Comparison of ENCODE assay signal across 7 mouse cellular contexts in genomic region chr13:94883163-94883965, GRCm38 (mm10). TPM values are rescaled to one million over a fixed set of nuclear protein-coding genes. Genes with fewer than 3 reads are reported as not detected.
DNase-seq lines count a peak whose midpoint lies in the region; ATAC-seq lines count a peak whose summit lies in the region.

No protein-coding gene starts in this region.

- 0 out of 2 replicates have a peak overlapping the region, but pooled peaks have one; percentile 5 for H3K9ac ChIP-seq in heart, embryonic 12.5 days
- peak overlapping the region; percentile 53 for H3K9ac ChIP-seq in limb, embryonic 12.5 days (replicated peaks)
- peak overlapping the region; percentile 59 for H3K9ac ChIP-seq in neural tube, embryonic 13.5 days

- no peaks in the 10 kb centered on the region for H3K9me3 ChIP-seq in heart, embryonic 12.5 days (replicated peaks)
- H3K9me3 ChIP-seq in limb, embryonic 12.5 days = no peaks in the 10 kb centered on the region
- H3K9me3 ChIP-seq in neural tube, embryonic 13.5 days = no peaks in the 10 kb centered on the region

- no peaks in the 10 kb centered on the region for H3K36me3 ChIP-seq in heart, embryonic 12.5 days
- no peaks in the 10 kb centered on the region for H3K36me3 ChIP-seq in limb, embryonic 12.5 days
- no peaks in the 10 kb centered on the region for H3K36me3 ChIP-seq in neural tube, embryonic 13.5 days

- peak; percentile 35 for DNase-seq in thymus, postnatal 4 days
- DNase-seq in thymus, postnatal 10 days (ENCODE audit: low spot score in 2 of 2) = no peak
- DNase-seq in cerebellum, postnatal 14 days = peak; percentile 69 to 71
- DNase-seq in right cerebral cortex, postnatal 36 days (ENCODE audit: low spot score in 2 of 2) = no peak

- H3K27ac ChIP-seq in heart, embryonic 12.5 days (ENCODE audit: poor library complexity, severe bottlenecking) = no peak overlapping the region
- H3K27ac ChIP-seq in limb, embryonic 12.5 days = no peak overlapping the region
- H3K27ac ChIP-seq in neural tube, embryonic 13.5 days (replicated peaks) = peak overlapping the region; percentile 25

- peak overlapping the region; percentile 56 for H3K4me3 ChIP-seq in heart, embryonic 12.5 days
- H3K4me3 ChIP-seq in limb, embryonic 12.5 days (replicated peaks) = peak overlapping the region; percentile 49
- peak overlapping the region; percentile 36 for H3K4me3 ChIP-seq in neural tube, embryonic 13.5 days

- peaks cover 72% of the 10 kb centered on the region for H3K27me3 ChIP-seq in heart, embryonic 12.5 days (replicated peaks)
- H3K27me3 ChIP-seq in limb, embryonic 12.5 days = peaks cover 75% of the 10 kb centered on the region
- H3K27me3 ChIP-seq in neural tube, embryonic 13.5 days = peaks cover 90% of the 10 kb centered on the region

- H3K4me1 ChIP-seq in heart, embryonic 12.5 days (replicated peaks) = peaks cover 22% of the 10 kb centered on the region
- peaks cover 26% of the 10 kb centered on the region for H3K4me1 ChIP-seq in limb, embryonic 12.5 days (replicated peaks)
- peaks cover 23% of the 10 kb centered on the region for H3K4me1 ChIP-seq in neural tube, embryonic 13.5 days (replicated peaks)

- WGBS in heart, embryonic 12.5 days = 1% methylated on average over 84 of the region's 95 CpGs
- 1% methylated on average over 79 of the region's 95 CpGs for WGBS in limb, embryonic 12.5 days
- WGBS in neural tube, embryonic 13.5 days = under 1% methylated on average over 73 of the region's 95 CpGs

- peak overlapping the region; percentile 94 for H3K4me2 ChIP-seq in heart, embryonic 12.5 days
- peak overlapping the region; percentile 87 for H3K4me2 ChIP-seq in limb, embryonic 12.5 days
- H3K4me2 ChIP-seq in neural tube, embryonic 13.5 days = peak overlapping the region; percentile 61

- ATAC-seq in heart, embryonic 12.5 days (ENCODE audit: insufficient number of reproducible peaks, low FRiP score) = peak; percentile 61; the same call in 1 of the 2 replicates
- peak; percentile 40; the same call in 1 of the 2 replicates for ATAC-seq in limb, embryonic 12.5 days (ENCODE audit: insufficient number of reproducible peaks, insufficient read depth, low FRiP score, low TSS enrichment, low read depth)
- peak; percentile 65 for ATAC-seq in neural tube, embryonic 13.5 days (ENCODE audit: low read depth)

RNA-seq across cellular contexts. Expression of gene Otp, which starts 8.0 kb away (rescaled TPM):
- not detected in 2 replicates for polyA plus RNA-seq in heart, embryonic 12.5 days (2016; fragmentation: Nextera tagmentation; extraction: Ambion mirVana)
- not detected in 2 replicates for polyA plus RNA-seq in limb, embryonic 12.5 days (2016; fragmentation: Nextera tagmentation; extraction: Ambion mirVana)
- 9.5 and 10.7 TPM in 2 replicates for polyA plus RNA-seq in neural tube, embryonic 13.5 days (2015; fragmentation: Nextera tagmentation; extraction: Ambion mirVana)

Comparison
In these comparisons a context has a peak if more than half of its experiments do, and no peak if none do; other contexts are left out.
1. DNase-seq: peak in thymus, postnatal 4 days (single experiment) and cerebellum, postnatal 14 days (2 of 2); none in thymus, postnatal 10 days (0 of 2) and right cerebral cortex, postnatal 36 days (0 of 2).
2. H3K9ac ChIP-seq: peak in every context shown above with its lines; median percentile 59 in neural tube, embryonic 13.5 days; 53 in limb, embryonic 12.5 days; 5 in heart, embryonic 12.5 days.
3. RNA of gene Otp, which starts 8.0 kb away (polyA plus RNA-seq): 9.5 to 10.7 TPM in neural tube, embryonic 13.5 days; not detected in heart, embryonic 12.5 days and not detected in limb, embryonic 12.5 days; every median in the first group is over 10 times any median in the second.
4. Peak in every context shown above with its lines, with median percentiles within 50 percentile points of each other: ATAC-seq, H3K4me2 ChIP-seq and H3K4me3 ChIP-seq.